Mouse (Mus musculus) monocyte, adult 5-6 weeks (primary cell): ENCODE data around the gene Zp1. TPM values are rescaled to one million over a fixed set of nuclear protein-coding genes. Genes with fewer than 3 reads are reported as not detected.

Experiments
- ATAC-seq: fragments of 153-309, 156-312 bp; replicated peaks from 2 replicates; pipeline ENCODE4 v1.8.0; 2017; ENCODE audit warnings: mild to moderate bottlenecking; ENCODE audit not compliant: low TSS enrichment, insufficient number of reproducible peaks, severe bottlenecking, poor library complexity, low FRiP score
- total RNA-seq: library from RNA; stranded (forward); fragments of 200-1000, 200-491, 200-594 nt; gene quantifications from 3 replicates; pipeline ENCODE4 v1.2.3, GENCODE M21; 2017

The Zp1 gene
- total RNA-seq, 1 experiment from 2014 or later, result not detected

- ATAC-seq, result 0 out of 2 replicates have a peak, but pooled peaks have one; percentile 43
Observed at GRCm38 (mm10) chr19:10930641-10931040, 10.2 kb upstream of the Zp1 start.

- no peak for ATAC-seq
Observed at GRCm38 (mm10) chr19:10926666-10927065, 6.2 kb upstream of the Zp1 start.

- no peak for ATAC-seq
Observed at GRCm38 (mm10) chr19:10926123-10926621, 5.7 kb upstream of the Zp1 start.

GRCm38 (mm10) chr19:10924220-10924619 is 3.8 kb upstream of the Zp1 start:
- no peak for ATAC-seq

GRCm38 (mm10) chr19:10921058-10921457 is 626 bp upstream of the Zp1 start:
- no peak for ATAC-seq

GRCm38 (mm10) chr19:10918321-10918991 is 2.0 kb downstream of the Zp1 start:
- ATAC-seq, result no peak

GRCm38 (mm10) chr19:10916506-10916905 is 3.9 kb downstream of the Zp1 start:
- no peak for ATAC-seq

- ATAC-seq, result no peak
Observed at GRCm38 (mm10) chr19:10914870-10915269, 5.6 kb downstream of the Zp1 start.

- peak; percentile 74 for ATAC-seq
Observed at GRCm38 (mm10) chr19:10914291-10914690, 6.1 kb downstream of the Zp1 start.

GRCm38 (mm10) chr19:10909087-10909721 is 11.2 kb downstream of the Zp1 start:
- no peak for ATAC-seq

- ATAC-seq, result peak; percentile 34; the same call in 1 of the 2 replicates
Observed at GRCm38 (mm10) chr19:10907891-10908290, 12.5 kb downstream of the Zp1 start.

GRCm38 (mm10) chr19:10905728-10906000 is 14.8 kb downstream of the Zp1 start:
- no peak for ATAC-seq

- ATAC-seq, result no peak
Observed at GRCm38 (mm10) chr19:10904927-10905727, 15.3 kb downstream of the Zp1 start.

GRCm38 (mm10) chr19:10904512-10904911 is 15.9 kb downstream of the Zp1 start:
- no peak for ATAC-seq

GRCm38 (mm10) chr19:10901046-10901445 is 19.4 kb downstream of the Zp1 start:
- no peak for ATAC-seq

GRCm38 (mm10) chr19:10900315-10900714 is 20.1 kb downstream of the Zp1 start:
- ATAC-seq, result no peak

- no peak for ATAC-seq
Observed at GRCm38 (mm10) chr19:10897491-10897890, 22.9 kb downstream of the Zp1 start.

- ATAC-seq, result no peak
Observed at GRCm38 (mm10) chr19:10896849-10897248, 23.6 kb downstream of the Zp1 start.

- no peak for ATAC-seq
Observed at GRCm38 (mm10) chr19:10895708-10896107, 24.7 kb downstream of the Zp1 start.
